Mouse (Mus musculus) brain, embryonic 14.5 days (tissue): ENCODE results near the gene Rab11fip4. TPM values are rescaled to one million over a fixed set of nuclear protein-coding genes. Genes with fewer than 3 reads are reported as not detected.
A peak's percentile ranks its signal among the peaks of the same experiment; 100 is the strongest.
"Not testable (repeated sequence)": the region's sequence is repeated elsewhere in the genome, so short reads cannot be mapped to it uniquely, and the experiment has no call there.

Source experiments
- DNase-seq: peaks from one replicate; pipeline ENCODE4 v3.0.0-alpha.2; 2011; ENCODE audit warnings: low read depth
- CTCF ChIP-seq: fragments of 200-500 bp; IDR thresholded peaks from 2 replicates; pipeline ENCODE4 v1.5.1; 2012; ENCODE audit warnings: inconsistent platforms, mild to moderate bottlenecking, moderate library complexity, borderline replicate concordance; ENCODE audit not compliant: insufficient read depth, insufficient read length; ENCODE audit errors: extremely low read depth
- POLR2A ChIP-seq: fragments of 200-500 bp; IDR thresholded peaks from 2 replicates; pipeline ENCODE4 v1.6.1; 2012; ENCODE audit warnings: mild to moderate bottlenecking, inconsistent platforms, borderline replicate concordance; ENCODE audit not compliant: poor library complexity, insufficient read depth, insufficient read length, severe bottlenecking; ENCODE audit errors: extremely low read depth
- polyA plus RNA-seq: library from polyadenylated mRNA; depleted of rRNA; stranded (reverse); fragments of >200 nt; gene quantifications from 2 replicates; pipeline ENCODE4 v1.2.3, GENCODE M21; 2012

Rab11fip4 gene
- polyA plus RNA-seq, 1 experiment = 55.0 TPM

DNA sequence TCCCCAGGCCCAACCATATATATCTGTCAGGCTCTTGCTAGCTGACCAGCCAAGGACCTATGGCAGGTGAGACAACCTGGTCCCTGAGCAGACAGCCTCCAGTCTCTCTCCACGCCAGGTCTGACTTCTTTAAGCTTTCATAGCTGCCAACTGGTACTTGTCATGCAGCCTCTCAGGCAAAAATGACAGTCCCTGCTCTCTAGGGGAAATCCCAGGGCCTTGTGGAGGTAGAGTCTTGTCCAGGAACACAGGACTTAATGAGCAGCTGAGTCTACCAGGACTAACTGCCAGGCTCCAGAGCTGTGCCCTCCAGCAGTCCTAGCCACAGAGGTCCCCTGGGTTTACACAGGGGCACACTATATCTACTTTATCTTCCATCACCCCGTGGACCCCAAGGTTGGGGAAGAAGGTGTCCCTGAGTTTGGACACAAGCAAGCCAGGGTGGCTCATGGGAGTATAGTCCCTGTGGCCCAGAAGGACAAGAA is 85.5 kb downstream of the Rab11fip4 start:
- TF ChIP-seq POLR2A = no peak
- no peak for DNase-seq

DNA sequence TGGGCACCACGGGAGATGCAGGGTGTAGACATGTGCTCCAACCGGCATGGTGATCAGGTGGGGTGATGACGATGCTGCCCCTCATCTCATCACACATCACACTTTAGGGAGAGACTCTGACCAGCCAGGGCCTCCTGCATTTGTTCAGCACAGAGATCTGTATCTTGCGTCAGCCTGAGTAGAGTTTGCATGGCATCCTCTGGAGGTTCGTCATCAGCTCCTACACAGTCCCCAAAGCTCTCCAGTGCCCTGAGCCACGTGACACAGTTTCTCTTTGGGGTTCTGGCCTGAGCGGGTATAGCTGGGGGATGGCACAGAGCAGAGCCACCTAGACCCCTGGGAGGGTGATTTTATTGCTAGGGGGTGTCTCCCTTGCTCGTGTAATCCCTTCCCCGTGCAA is 86.4 kb downstream of the Rab11fip4 start:
- TF ChIP-seq CTCF (no peak), POLR2A (no peak)
- DNase-seq = no peak

DNA sequence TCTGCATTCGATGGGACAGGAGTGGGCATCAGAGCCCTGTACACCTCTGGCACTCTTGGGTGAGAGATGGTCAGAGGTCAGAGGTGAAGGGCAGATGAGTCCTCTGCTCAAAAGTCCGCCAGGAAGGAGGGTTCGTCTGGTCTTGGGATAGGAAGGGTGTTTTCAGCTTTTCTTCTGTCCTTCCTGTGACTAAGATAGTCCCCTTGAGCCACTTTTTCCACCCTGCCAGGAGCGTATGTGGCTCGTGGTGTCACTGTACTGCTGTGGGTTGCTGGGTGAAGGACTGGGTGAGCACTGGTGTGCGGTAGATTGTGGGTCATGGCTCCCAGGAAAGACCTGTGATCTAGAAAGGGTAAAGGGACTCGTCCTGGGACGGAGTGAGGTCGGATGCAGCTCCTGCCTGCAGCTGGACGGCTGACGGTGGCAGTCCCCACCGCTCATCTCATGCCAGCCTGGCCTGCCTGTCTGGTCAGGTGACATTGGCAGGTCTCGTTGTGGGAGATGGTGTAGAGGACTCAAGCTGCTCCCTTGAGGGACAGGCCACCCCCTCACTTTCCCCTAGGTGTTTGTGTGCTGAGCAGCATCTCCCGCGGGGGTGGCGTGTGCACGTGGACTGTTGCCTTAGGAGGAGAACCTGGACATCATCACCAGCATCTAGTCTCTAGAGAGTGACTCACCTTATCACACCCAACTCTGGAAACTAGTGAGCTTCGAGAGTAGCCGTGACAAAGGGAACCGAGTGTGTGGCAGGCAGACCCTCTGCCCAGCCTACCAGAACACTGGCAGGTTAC is 87.5 kb downstream of the Rab11fip4 start:
- TF ChIP-seq CTCF (no peak), POLR2A (no peak)
- no peak for DNase-seq

DNA sequence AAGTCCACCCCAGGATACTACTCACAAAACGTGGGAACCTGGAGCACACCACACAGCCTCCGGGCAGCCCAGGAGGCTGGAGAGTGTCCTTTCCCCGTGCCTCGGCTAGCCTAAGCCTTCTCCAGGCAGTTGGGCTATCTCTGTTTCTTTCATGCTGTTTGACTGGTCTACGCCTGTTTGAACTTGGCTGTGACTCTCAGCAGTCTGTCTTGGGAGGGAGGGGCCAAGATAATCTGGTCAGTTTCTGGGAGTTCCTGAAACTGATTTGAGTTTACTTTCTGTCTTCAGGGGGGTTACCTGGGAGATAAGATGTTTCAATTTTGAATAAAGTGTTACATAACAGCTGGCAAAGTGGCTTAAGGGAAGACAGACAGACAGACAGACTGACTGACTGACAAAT is 88.9 kb downstream of the Rab11fip4 start:
- DNase-seq = no peak
- TF ChIP-seq CTCF (no peak), POLR2A (no peak)

DNA sequence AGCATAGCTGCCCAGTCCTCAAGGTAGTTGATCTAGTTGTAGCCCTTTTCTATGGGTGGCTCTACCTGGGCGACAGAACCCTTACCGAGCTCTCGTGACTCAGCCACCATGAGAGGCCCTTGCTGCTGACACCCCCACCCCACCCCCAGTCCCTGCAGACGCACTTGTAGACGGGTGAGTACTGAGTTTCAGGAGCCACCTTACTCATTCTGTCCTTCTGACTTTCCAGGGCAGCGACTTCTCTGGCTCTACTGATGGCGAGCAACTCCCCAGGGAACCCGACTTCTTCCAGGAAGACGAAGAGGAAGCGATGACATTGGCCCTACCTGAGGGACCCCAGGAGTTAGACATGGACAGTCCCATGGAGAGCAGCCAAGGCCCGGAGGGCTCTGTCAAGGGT is 89.5 kb downstream of the Rab11fip4 start:
- no peak for DNase-seq
- no peak for TF ChIP-seq CTCF

DNA sequence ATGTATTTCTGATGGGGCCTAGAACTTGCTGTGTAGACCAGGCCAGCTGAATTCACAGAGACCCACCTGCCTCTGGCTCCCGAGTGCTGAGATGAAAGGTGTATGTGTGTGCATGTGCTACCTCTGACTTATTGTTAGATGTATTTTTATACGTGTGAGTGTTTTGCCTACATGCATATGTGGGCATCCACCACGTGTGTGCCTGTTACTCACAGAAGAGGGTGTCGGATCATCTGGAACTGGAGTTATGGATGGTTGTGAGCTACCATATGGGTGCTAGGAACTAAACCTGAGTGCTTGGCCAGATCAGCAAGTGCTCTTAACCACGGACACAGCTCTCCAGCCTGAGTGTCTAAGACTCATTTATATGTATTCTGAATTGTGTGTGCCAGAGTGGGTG is 90.2 kb downstream of the Rab11fip4 start:
- TF ChIP-seq CTCF (no peak), POLR2A (no peak)
- no peak for DNase-seq

DNA sequence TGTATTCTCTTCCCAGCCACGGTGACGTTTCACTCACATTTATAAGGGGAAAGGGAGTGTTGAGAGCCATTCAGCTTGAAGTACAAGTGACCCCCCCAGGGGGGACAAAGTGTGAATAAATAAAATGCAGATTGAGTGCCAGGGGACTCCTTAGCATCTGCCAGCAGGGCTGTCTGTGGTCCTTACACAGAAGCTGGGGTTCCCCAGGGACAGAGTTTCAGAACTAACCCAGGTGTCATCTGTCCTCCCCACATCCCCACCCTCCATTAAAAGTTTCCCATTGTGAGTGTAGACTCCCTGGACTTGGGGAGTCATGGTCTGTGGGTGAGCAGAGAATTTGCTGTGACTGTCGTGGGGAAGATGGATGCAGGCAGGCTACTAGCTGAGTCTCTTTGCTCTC is 90.8 kb downstream of the Rab11fip4 start:
- no peak for TF ChIP-seq POLR2A
- no peak for TF ChIP-seq CTCF
- DNase-seq = no peak

DNA sequence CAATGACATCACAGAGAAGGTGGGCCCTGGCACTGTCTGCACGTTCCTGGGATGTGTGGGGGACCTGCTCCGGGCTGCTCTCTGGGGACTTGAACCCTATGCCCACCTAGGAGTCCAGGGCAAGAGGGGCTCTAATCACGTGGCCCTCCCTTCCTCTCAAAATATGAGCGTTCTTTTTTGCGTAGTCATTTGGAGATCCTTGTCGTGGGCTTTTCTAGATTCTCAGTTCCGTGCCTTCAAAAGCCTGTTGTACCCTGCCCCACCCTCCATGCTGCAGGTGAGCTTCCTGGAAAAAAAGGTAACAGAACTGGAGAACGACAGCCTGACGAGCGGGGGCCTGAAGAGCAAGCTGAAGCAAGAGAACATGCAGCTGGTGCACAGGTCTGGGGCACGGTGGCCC is 94.1 kb downstream of the Rab11fip4 start:
- TF ChIP-seq POLR2A (no peak), CTCF (no peak)
- DNase-seq = no peak

DNA sequence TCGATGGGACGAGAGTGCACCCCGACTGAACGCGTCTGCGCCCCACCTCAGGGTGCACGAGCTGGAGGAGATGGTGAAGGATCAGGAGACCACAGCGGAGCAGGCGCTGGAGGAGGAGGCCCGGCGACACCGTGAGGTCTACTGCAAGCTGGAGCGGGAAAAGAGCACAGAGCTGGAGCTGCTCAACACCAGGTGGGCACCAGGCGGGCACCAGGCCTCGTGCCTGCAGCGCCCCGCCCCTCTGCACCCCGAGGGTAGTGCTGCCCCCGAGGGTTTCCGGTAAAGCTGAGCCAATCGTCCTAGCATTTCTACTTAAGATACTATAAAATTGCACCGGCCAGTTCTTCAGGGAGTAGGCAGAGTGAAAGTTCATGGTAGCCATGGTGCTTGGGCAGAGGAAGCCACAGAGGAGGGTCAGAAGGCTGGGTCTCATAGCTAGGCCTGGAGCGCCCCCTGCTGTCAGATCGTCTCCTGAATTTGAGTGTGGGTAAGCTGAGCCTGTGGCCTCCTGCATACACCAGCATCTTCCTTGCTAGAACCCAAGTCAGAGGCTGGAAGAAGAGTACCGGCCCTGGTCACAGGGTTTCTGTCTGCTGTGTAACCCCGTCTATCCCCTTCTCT is 95.6 kb downstream of the Rab11fip4 start:
- TF ChIP-seq POLR2A (no peak), CTCF (peak; percentile 96)
- DNase-seq = peak; percentile 89

DNA sequence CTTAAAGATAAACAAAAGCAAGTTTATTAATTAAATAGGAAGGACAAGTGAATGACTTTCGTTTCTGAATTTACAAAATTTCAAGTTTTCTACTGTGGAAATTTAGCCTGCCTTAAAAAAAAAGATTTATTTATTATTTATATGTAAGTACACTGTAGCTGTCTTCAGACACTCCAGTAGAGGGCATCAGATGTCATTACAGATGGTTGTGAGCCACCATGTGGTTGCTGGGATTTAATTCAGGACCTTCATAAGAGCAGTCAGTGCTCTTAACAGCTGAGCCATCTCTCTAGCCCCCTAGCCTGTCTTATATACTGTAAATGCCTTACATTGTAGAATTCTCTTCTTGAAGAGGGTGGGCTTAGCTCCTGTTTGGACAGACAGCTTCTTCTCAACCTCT is 98.9 kb downstream of the Rab11fip4 start:
- DNase-seq = no peak
- TF ChIP-seq CTCF (no peak), POLR2A (no peak)

DNA sequence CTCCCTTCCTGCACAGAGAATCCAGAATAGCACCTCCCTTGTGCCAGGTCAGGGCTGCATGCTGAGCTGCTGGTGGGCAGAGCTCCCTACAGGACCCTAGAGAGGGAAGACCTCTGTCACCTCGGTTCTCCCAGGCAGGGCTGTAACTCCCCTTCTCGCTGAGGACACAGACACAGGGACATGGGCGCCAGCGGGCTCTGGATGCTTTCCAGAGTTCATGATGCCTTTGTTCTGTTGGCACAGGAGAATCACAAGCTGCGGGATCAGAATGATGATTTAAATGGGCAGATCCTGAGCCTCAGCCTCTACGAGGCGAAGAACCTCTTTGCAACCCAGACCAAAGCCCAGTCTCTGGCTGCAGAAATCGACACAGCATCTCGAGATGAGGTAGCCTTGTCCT is 100.5 kb downstream of the Rab11fip4 start:
- peak; percentile 41 for DNase-seq
- TF ChIP-seq CTCF = no peak
- no peak for TF ChIP-seq POLR2A

DNA sequence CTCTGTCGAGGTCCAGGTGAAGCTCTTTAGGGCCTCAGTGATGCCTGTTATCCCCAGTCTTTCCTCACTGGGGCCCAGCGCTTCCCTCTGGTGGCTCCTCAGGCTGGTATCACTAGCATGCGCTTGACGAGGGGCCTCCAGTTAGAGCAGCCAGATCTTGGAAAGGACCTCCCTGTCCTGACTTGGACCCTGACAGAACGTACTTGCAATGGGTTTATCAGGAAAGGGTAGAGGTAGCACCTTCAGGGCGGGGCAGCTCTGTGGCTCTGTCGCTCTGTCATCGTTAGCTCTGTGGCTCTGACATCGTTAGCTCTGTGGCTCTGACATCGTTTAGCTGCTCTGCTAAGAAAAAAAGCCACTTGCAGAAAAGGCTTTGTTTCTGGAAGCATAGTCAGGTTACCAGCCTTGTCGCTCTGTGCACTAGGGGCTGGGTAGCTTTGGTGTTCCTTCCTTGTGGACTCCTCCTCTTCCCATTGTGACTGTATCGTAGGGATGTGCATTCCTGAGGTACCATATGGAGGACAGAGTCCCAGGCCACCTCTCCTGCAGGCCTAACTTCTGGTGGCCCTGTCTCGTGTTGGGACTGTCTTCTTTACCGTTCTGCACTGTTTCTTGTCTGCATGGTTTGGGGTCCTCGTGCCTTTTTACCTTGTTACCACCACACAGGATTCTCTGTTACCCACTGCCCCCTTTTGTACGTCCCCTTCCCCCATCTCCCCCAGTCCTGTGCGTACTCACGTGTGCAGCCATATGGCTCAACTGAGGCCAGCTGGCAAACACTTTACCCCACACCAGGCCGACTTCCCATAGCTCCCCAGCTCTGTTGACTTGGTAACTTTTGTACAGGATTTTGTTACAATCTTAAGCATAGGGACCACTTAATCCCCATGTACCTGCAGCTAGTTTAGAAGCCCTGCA is 105.6 kb downstream of the Rab11fip4 start:
- TF ChIP-seq CTCF = no peak
- TF ChIP-seq POLR2A = no peak
- DNase-seq = peak; percentile 62

DNA sequence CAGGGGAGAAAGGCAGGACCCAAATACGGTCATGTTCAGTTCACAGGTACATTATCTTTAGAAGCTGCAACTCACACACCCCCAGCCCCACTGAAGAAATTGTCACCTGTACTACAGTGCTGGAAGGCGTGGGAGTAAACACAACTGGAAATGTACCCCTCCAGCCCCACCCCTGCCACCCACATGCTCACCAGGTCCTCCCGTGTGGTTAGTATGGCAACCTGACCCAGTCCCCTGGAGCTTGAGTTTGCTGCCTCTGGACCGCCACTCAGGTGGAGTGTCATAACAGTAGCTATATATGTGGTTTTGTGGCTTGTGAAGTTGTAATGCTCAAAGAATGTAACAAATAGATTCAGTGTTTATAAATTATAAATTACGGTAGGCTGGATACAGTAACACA is 107.1 kb downstream of the Rab11fip4 start:
- DNase-seq = no peak
- no peak for TF ChIP-seq CTCF
- no peak for TF ChIP-seq POLR2A

DNA sequence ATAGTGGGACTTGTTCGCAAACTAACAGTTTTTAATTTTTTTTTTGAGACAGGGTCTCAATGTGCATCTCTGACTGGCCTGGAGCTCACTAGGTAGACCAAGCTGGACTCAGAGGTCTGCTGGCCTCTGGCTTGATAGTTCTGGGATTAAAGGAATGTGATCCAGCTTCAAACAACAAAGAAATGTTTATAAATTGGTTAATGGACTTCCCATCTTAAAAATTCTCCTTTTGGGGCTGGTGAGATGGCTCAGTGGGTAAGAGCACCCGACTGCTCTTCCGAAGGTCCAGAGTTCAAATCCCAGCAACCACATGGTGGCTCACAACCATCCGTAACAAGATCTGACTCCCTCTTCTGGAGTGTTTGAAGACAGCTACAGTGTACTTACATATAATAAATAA is 107.5 kb downstream of the Rab11fip4 start:
- DNase-seq = not testable (repeated sequence)
